Mouse (Mus musculus): ENCODE measurements around the gene Slc7a8.

Gene Slc7a8

GRCm38 (mm10) chr14:54781610-54782365, at the start of gene Slc7a8:
Slc7a8 (minus strand) TSS chr14:54781946.
- in situ Hi-C loops (cut with MseI, MboI) = no loop called here

- in situ Hi-C loops (cut with MseI, MboI) = no loop called here
Observed at GRCm38 (mm10) chr14:54823716-54824115, 42.0 kb upstream of the Slc7a8 start.

- in situ Hi-C loops (cut with MseI, MboI) = no loop called here
Observed at GRCm38 (mm10) chr14:54822301-54822700, 40.6 kb upstream of the Slc7a8 start.

GRCm38 (mm10) chr14:54817791-54818190, 36.0 kb upstream of the Slc7a8 start:
- in situ Hi-C loops (cut with MseI, MboI) = no loop called here

GRCm38 (mm10) chr14:54815737-54816136, 34.0 kb upstream of the Slc7a8 start:
- in situ Hi-C loops (cut with MseI, MboI) = no loop called here

- in situ Hi-C loops (cut with MseI, MboI) = no loop called here
Observed at GRCm38 (mm10) chr14:54813991-54814390, 32.2 kb upstream of the Slc7a8 start, which contains the start of gene Rnf212b. Rnf212b (plus strand) TSS chr14:54814141.

GRCm38 (mm10) chr14:54809668-54810033, 27.9 kb upstream of the Slc7a8 start:
- in situ Hi-C loops (cut with MseI, MboI) = no loop called here

- in situ Hi-C loops (cut with MseI, MboI) = no loop called here
Observed at GRCm38 (mm10) chr14:54808718-54809667, 27.2 kb upstream of the Slc7a8 start.

- in situ Hi-C loops (cut with MseI, MboI) = no loop called here
Observed at GRCm38 (mm10) chr14:54806124-54806523, 24.4 kb upstream of the Slc7a8 start.

GRCm38 (mm10) chr14:54802428-54802827, 20.7 kb upstream of the Slc7a8 start:
- in situ Hi-C loops (cut with MseI, MboI) = no loop called here

GRCm38 (mm10) chr14:54799686-54800085, 17.9 kb upstream of the Slc7a8 start:
- in situ Hi-C loops (cut with MseI, MboI) = no loop called here

GRCm38 (mm10) chr14:54796760-54797159, 15.0 kb upstream of the Slc7a8 start:
- in situ Hi-C loops (cut with MseI, MboI) = no loop called here

GRCm38 (mm10) chr14:54795901-54796300, 14.2 kb upstream of the Slc7a8 start:
- in situ Hi-C loops (cut with MseI, MboI) = no loop called here

- in situ Hi-C loops (cut with MseI, MboI) = no loop called here
Observed at GRCm38 (mm10) chr14:54793894-54794830, 12.4 kb upstream of the Slc7a8 start.

- in situ Hi-C loops (cut with MseI, MboI) = no loop called here
Observed at GRCm38 (mm10) chr14:54793351-54793750, 11.6 kb upstream of the Slc7a8 start.

- in situ Hi-C loops (cut with MseI, MboI) = no loop called here
Observed at GRCm38 (mm10) chr14:54792166-54792565, 10.4 kb upstream of the Slc7a8 start.

- in situ Hi-C loops (cut with MseI, MboI) = loop anchor here (5.0 kb wide), 1 partner anchor 71 kb away; no protein-coding TSS in a partner anchor
Observed at GRCm38 (mm10) chr14:54788231-54788630, 6.5 kb upstream of the Slc7a8 start.

GRCm38 (mm10) chr14:54787226-54787625, 5.5 kb upstream of the Slc7a8 start:
- in situ Hi-C loops (cut with MseI, MboI) = loop anchor here (5.0 kb wide), 1 partner anchor 70 kb away; no protein-coding TSS in a partner anchor

GRCm38 (mm10) chr14:54786489-54786888, 4.7 kb upstream of the Slc7a8 start:
- in situ Hi-C loops (cut with MseI, MboI) = loop anchor here (5.0 kb wide), 1 partner anchor 69 kb away; no protein-coding TSS in a partner anchor

- in situ Hi-C loops (cut with MseI, MboI) = loop anchor here (5.0 kb wide), 1 partner anchor 69 kb away; no protein-coding TSS in a partner anchor
Observed at GRCm38 (mm10) chr14:54785898-54786297, 4.2 kb upstream of the Slc7a8 start.

GRCm38 (mm10) chr14:54782971-54783370, 1.2 kb upstream of the Slc7a8 start:
- in situ Hi-C loops (cut with MseI, MboI) = no loop called here
